Mouse (Mus musculus) liver, adult 2 months (tissue): Measurements from ENCODE around the gene Zfp536.

Source experiments
- CTCF ChIP-seq: fragments of 200-500 bp; IDR thresholded peaks from 2 replicates; pipeline ENCODE4 v1.5.1; 2011; ENCODE audit warnings: low read depth, low read length, control low read depth
- POLR2A ChIP-seq: fragments of 200-500 bp; IDR thresholded peaks from 2 replicates; pipeline ENCODE4 v1.6.1; 2011; ENCODE audit warnings: low read length, control low read depth; ENCODE audit not compliant: insufficient read depth; ENCODE audit errors: extremely low read depth

DNA sequence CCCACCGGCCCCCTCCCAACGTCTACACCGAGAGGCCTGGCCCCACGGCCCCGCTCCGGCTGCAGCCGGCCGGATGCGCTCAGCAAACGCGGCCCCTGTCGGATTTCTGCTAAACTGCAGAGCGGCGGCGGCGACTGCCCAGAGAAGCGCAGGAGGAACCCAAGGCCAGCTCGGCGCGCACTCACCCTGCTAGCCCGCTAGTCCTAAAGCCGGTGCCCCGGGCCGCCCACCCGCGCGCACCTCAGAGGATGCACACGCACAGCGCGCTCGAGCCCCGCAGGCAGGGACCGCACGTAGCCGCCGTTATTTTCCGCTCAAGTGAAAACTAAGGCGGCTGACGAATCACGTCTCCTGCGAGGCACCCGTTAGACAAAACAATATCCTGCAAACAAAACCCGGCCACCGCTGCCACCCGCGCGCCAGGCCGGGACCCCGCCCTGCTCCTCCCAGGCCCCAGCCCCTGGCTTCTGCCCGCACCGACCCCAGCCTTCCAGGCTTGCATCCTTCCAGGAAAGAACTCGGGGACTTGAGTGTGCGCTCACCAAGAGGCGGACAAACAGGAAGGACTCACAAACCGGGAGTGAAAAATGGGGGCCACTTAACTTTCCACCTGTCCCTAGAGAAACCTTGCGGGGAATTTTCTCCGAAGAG, 2.9 kb downstream of the Zfp536 start:
- TF ChIP-seq CTCF (no peak), POLR2A (no peak)
